Mouse (Mus musculus) cortical plate, adult 2 months (tissue): Measurements from ENCODE around the gene Rptn.

Experiments used
- CTCF ChIP-seq: fragments of 200-500 bp; IDR thresholded peaks from 2 replicates; pipeline ENCODE4 v1.5.1; 2011; ENCODE audit warnings: mild to moderate bottlenecking, control low read depth, low read length; ENCODE audit not compliant: insufficient read depth; ENCODE audit errors: extremely low read depth
- POLR2A ChIP-seq: fragments of 200-500 bp; IDR thresholded peaks from 2 replicates; pipeline ENCODE4 v1.6.1; 2011; ENCODE audit warnings: mild to moderate bottlenecking, low read length, control low read depth; ENCODE audit not compliant: insufficient read depth; ENCODE audit errors: extremely low read depth

DNA sequence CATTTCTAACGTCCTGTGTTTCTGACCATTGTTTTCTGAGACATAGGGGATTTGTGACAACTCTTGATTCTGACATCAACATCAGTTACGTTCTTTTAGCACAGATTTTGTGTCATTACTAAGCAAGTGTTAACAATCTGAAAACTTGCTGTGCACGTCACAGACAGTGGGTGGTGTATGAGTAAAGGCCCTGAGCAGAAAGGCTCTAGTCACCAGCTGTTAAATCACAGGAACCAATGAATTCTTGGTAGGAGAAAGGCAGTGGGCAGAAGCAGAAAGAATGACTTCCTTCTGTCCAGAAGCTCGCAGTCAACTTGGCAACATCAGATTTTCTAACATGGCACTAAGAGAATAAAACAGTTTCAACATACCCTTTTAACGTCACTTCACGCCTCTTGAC, 20.1 kb upstream of the Rptn start:
- TF ChIP-seq CTCF (no peak), POLR2A (no peak)
